Mouse (Mus musculus): ENCODE results near the gene Bax. TPM values are rescaled to one million over a fixed set of nuclear protein-coding genes. Genes with fewer than 3 reads are reported as not detected.

Bax gene
- polyA plus RNA-seq, 1 experiment from 2014 or later = 206 TPM

DNA sequence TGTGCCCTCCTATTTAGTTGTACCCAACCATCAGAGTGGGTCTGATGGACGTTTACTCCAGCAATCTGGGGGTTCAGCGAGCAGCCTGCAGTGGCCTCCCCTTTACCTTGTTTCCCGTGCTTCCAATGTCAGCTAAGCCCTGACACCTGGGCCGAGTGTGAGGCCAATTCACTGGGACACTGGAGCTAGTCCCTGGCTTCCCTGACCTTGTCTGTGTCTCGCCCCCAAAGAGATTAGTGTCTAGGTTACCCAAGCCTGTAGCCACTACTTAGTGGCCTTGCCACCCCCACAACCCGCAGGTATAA, 46.1 kb downstream of the Bax start, which contains the start of gene Lhb:
Lhb (plus strand) TSS at position 206 of the 305 bp plus-strand sequence.
- 60% methylated on average over 6 of the region's 6 CpGs for WGBS
- peaks cover 22% of the 10 kb centered on the region for H3K36me3 ChIP-seq (ENCODE audit: control insufficient read depth, insufficient read depth, low read length)
- no peak within 1 kb of the TSS for H3K4me2 ChIP-seq (ENCODE audit: low read depth)
- H3K27me3 ChIP-seq (ENCODE audit: control insufficient read depth, insufficient read depth, low read length) = peaks cover 52% of the 10 kb centered on the region
- H3K4me1 ChIP-seq (ENCODE audit: control insufficient read depth, insufficient read depth, low read length) = no peaks in the 10 kb centered on the region
- ATAC-seq (ENCODE audit: insufficient read depth, low FRiP score, low TSS enrichment) = no peak
- no peak within 1 kb of the TSS for H3K27ac ChIP-seq (ENCODE audit: low read depth, low read length)
- no peak within 1 kb of the TSS for H3K4me3 ChIP-seq (ENCODE audit: low read depth, low read length)
- no peaks in the 10 kb centered on the region for H3K9me3 ChIP-seq (ENCODE audit: control insufficient read depth, low read length)
- DNase-seq (ENCODE audit: low spot score) = no peak
- H3K9ac ChIP-seq (ENCODE audit: low read length) = no peak within 1 kb of the TSS

DNA sequence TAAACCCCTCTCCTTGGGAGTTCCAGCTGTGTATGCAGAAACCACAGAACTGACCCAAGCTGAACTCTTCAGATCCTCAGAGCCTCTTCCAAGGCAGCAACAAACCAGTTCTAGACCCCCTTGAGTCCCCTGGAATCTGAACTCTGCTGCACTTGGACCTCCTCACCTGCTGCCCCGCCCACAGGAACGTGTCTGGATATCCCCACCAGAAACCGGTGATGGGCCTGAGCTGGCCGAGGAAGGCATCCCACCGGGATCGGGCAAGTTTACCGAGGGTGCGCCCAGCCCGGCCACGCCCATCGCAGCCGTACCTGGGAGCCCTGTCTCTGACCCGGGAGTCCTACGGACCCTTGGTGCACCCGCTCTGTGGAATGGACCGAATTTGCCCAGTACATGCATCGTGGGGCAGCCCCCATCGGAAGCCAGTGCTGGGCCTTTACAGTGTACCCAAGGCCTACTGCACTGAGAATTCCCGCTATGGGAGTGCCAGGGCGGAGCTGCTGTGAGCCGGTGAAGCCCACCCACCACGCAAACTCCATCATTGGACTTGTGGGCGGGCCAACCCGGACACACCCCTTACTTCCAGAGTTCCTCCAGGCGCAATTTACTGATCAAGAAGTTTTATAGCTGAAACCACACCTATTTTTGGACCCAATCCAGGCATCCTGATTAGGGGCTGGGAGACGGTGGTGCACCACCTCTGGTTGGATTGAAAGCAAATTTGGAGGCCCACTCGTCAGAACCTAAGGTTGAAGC, 46.7 kb downstream of the Bax start:
- Histone ChIP-seq H3K27me3 (ENCODE audit: control insufficient read depth, insufficient read depth, low read length) (peaks cover 57% of the 10 kb centered on the region), H3K4me3 (ENCODE audit: low read depth, low read length) (no peak overlapping the region), H3K9ac (ENCODE audit: low read length) (no peak overlapping the region), H3K4me2 (ENCODE audit: low read depth) (no peak overlapping the region), H3K27ac (ENCODE audit: low read depth, low read length) (no peak overlapping the region), H3K36me3 (ENCODE audit: control insufficient read depth, insufficient read depth, low read length) (peaks cover 22% of the 10 kb centered on the region), H3K4me1 (ENCODE audit: control insufficient read depth, insufficient read depth, low read length) (no peaks in the 10 kb centered on the region), H3K9me3 (ENCODE audit: control insufficient read depth, low read length) (no peaks in the 10 kb centered on the region)
- WGBS = 10% methylated on average over 27 of the region's 27 CpGs
- no peak for ATAC-seq (ENCODE audit: insufficient read depth, low FRiP score, low TSS enrichment)
- no peak for DNase-seq (ENCODE audit: low spot score)

DNA sequence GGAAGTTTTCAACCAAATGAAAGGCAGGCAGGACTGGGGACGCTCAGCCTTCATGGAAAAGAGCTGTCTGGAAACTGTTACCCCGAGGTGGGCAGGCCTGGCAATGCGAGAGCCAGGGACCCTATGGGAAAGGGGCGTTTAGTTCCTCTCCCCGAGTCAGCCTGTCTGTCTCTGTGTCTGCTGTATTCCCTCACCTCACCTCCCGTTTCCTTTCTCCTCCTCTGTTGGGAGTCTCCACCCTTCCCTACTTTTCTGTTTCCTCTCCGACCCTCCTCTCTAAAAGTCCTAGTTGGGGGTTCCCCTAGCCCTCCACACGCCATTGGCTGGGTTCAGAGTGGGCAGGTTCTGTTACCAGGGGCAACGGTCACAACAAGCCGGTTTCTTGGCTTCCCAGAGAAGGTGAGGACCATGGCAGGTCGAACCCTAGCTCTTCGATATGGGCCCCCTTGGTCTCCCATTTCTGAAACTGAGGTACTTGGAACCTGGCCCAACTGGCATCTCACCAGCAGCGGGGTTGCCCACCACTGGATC, 48.7 kb downstream of the Bax start:
- Histone ChIP-seq H3K4me2 (ENCODE audit: low read depth) (no peak overlapping the region), H3K27me3 (ENCODE audit: control insufficient read depth, insufficient read depth, low read length) (peaks cover 78% of the 10 kb centered on the region), H3K4me3 (ENCODE audit: low read depth, low read length) (no peak overlapping the region), H3K27ac (ENCODE audit: low read depth, low read length) (no peak overlapping the region), H3K36me3 (ENCODE audit: control insufficient read depth, insufficient read depth, low read length) (peaks cover 6% of the 10 kb centered on the region), H3K4me1 (ENCODE audit: control insufficient read depth, insufficient read depth, low read length) (no peaks in the 10 kb centered on the region), H3K9ac (ENCODE audit: low read length) (no peak overlapping the region), H3K9me3 (ENCODE audit: control insufficient read depth, low read length) (no peaks in the 10 kb centered on the region)
- 12% methylated on average over 13 of the region's 13 CpGs for WGBS
- no peak for ATAC-seq (ENCODE audit: insufficient read depth, low FRiP score, low TSS enrichment)
- no peak for DNase-seq (ENCODE audit: low spot score)

DNA sequence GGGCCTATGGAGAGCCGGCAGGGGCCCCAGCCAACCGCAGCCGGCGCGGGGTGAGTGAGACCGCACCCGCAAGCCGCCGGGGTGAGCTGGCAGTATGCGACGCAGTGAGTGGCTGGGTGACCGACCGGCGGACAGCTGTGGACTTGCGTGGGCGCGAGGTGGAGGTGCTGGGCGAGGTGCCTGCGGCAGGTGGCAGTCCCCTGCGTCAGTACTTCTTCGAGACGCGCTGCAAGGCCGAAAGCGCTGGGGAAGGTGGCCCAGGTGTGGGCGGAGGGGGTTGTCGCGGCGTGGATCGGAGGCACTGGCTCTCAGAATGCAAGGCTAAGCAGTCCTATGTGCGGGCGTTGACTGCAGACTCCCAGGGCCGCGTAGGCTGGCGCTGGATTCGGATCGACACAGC, 51.1 kb downstream of the Bax start:
- Histone ChIP-seq H3K27ac (ENCODE audit: low read depth, low read length) (no peak overlapping the region), H3K4me2 (ENCODE audit: low read depth) (no peak overlapping the region), H3K9ac (ENCODE audit: low read length) (no peak overlapping the region), H3K4me1 (ENCODE audit: control insufficient read depth, insufficient read depth, low read length) (no peaks in the 10 kb centered on the region), H3K27me3 (ENCODE audit: control insufficient read depth, insufficient read depth, low read length) (peaks cover 94% of the 10 kb centered on the region), H3K36me3 (ENCODE audit: control insufficient read depth, insufficient read depth, low read length) (no peaks in the 10 kb centered on the region), H3K4me3 (ENCODE audit: low read depth, low read length) (no peak overlapping the region), H3K9me3 (ENCODE audit: control insufficient read depth, low read length) (no peaks in the 10 kb centered on the region)
- no peak for ATAC-seq (ENCODE audit: insufficient read depth, low FRiP score, low TSS enrichment)
- WGBS = 11% methylated on average over 37 of the region's 37 CpGs
- no peak for DNase-seq (ENCODE audit: low spot score)

DNA sequence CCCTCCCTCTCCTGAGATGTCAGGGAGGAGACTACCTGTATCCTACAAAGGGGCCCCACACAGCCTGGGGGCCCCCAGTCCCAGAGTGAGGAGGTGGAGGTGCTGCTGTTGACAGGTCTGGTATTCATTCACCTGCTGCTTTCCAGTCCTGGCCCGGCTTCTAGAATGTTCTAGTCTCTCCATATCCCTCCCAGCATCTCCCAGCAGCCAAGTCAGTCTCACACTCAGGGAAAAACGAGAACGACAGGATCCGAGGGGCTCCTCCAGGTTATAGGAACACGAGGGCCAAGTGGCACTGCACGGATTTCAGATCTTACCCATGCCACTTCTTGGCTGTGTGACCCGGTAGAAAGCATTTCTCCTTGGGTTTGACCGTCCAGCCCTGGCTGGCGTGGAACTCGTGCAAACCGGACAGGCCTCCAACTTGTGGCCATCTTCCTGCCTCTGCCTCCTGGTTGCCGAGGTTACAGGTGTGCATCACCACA, 51.9 kb downstream of the Bax start:
- no peak overlapping the region for H3K27ac ChIP-seq (ENCODE audit: low read depth, low read length)
- H3K9ac ChIP-seq (ENCODE audit: low read length) = no peak overlapping the region
- no peak for DNase-seq (ENCODE audit: low spot score)
- H3K4me3 ChIP-seq (ENCODE audit: low read depth, low read length) = no peak overlapping the region; the same call in 1 of the 2 replicates
- peaks cover 97% of the 10 kb centered on the region for H3K27me3 ChIP-seq (ENCODE audit: control insufficient read depth, insufficient read depth, low read length)
- no peak for ATAC-seq (ENCODE audit: insufficient read depth, low FRiP score, low TSS enrichment)
- no peak overlapping the region for H3K4me2 ChIP-seq (ENCODE audit: low read depth)
- 43% methylated on average over 12 of the region's 12 CpGs for WGBS
- H3K36me3 ChIP-seq (ENCODE audit: control insufficient read depth, insufficient read depth, low read length) = no peaks in the 10 kb centered on the region
- no peaks in the 10 kb centered on the region for H3K9me3 ChIP-seq (ENCODE audit: control insufficient read depth, low read length)
- H3K4me1 ChIP-seq (ENCODE audit: control insufficient read depth, insufficient read depth, low read length) = no peaks in the 10 kb centered on the region

GRCm38 (mm10) chr7:45413864-45414739, 52.6 kb downstream of the Bax start:
- Histone ChIP-seq H3K27ac (ENCODE audit: low read depth, low read length) (no peak overlapping the region), H3K9ac (ENCODE audit: low read length) (peak overlapping the region; percentile 39), H3K9me3 (ENCODE audit: control insufficient read depth, low read length) (no peaks in the 10 kb centered on the region), H3K4me2 (ENCODE audit: low read depth) (peak overlapping the region; percentile 82), H3K27me3 (ENCODE audit: control insufficient read depth, insufficient read depth, low read length) (peaks cover 99% of the 10 kb centered on the region), H3K36me3 (ENCODE audit: control insufficient read depth, insufficient read depth, low read length) (no peaks in the 10 kb centered on the region), H3K4me1 (ENCODE audit: control insufficient read depth, insufficient read depth, low read length) (no peaks in the 10 kb centered on the region), H3K4me3 (ENCODE audit: low read depth, low read length) (peak overlapping the region; percentile 41)
- DNase-seq (ENCODE audit: low spot score) (no peak), ATAC-seq (ENCODE audit: insufficient read depth, low FRiP score, low TSS enrichment) (no peak; the same call in 1 of the 2 replicates)
- 3% methylated on average over 27 of the region's 27 CpGs for WGBS

DNA sequence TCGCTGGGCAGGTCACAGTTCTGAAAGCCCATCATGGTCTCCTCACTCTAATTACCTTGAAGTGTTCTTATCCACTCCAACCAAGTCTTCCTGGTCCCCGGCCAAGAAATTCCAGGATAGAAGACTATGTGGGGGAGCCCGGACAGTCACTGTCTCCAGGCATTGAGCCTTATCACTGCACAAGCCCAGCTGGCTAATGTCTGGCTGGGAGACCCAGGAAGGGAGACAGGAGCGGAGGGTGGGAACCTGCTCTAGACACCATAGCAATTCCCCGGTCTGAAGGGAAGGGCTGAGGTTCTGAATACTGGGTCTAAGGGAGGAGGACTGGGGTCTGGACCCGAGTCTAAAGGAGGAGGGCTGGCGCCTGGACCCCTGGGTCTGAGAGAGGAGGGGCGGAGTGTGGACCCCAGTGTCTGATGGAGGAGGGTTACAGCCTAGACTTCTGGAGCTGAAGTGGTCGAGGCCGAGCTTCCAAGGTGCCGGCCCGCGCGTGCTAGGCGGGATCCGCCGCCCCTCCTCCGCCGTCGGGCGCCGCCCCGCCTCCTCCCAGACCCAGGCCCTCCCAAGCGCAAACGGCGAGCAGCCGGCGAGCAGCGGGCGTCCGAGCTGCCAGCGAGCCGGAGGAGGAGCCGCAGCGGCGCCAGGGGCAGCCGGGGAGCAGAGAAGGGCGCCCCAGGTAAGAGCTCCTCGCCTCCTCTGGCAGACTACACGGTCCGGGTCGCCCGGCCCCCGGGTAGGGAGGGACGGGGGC, 53.4 kb downstream of the Bax start, which contains the start of gene Ntf5:
Ntf5 (plus strand) TSS at position 583 of the 751 bp plus-strand sequence.
- ATAC-seq (ENCODE audit: insufficient read depth, low FRiP score, low TSS enrichment) (0 out of 2 replicates have a peak, but pooled peaks have one; percentile 38), DNase-seq (ENCODE audit: low spot score) (peak; percentile 55)
- peaks cover 99% of the 10 kb centered on the region for H3K27me3 ChIP-seq (ENCODE audit: control insufficient read depth, insufficient read depth, low read length)
- peak within 1 kb of the TSS; percentile 39 for H3K9ac ChIP-seq (ENCODE audit: low read length)
- no peaks in the 10 kb centered on the region for H3K36me3 ChIP-seq (ENCODE audit: control insufficient read depth, insufficient read depth, low read length)
- H3K4me2 ChIP-seq (ENCODE audit: low read depth) = peak within 1 kb of the TSS; percentile 82
- no peak within 1 kb of the TSS for H3K27ac ChIP-seq (ENCODE audit: low read depth, low read length)
- no peaks in the 10 kb centered on the region for H3K9me3 ChIP-seq (ENCODE audit: control insufficient read depth, low read length)
- H3K4me3 ChIP-seq (ENCODE audit: low read depth, low read length) = peak within 1 kb of the TSS; percentile 41
- 3% methylated on average over 43 of the region's 45 CpGs for WGBS
- no peaks in the 10 kb centered on the region for H3K4me1 ChIP-seq (ENCODE audit: control insufficient read depth, insufficient read depth, low read length)

- no peak overlapping the region for H3K27ac ChIP-seq (ENCODE audit: low read depth, low read length)
- H3K27me3 ChIP-seq (ENCODE audit: control insufficient read depth, insufficient read depth, low read length) = peaks cover 99% of the 10 kb centered on the region
- 100% methylated on average over 2 of the region's 2 CpGs for WGBS
- no peak overlapping the region for H3K9ac ChIP-seq (ENCODE audit: low read length)
- H3K36me3 ChIP-seq (ENCODE audit: control insufficient read depth, insufficient read depth, low read length) = no peaks in the 10 kb centered on the region
- ATAC-seq (ENCODE audit: insufficient read depth, low FRiP score, low TSS enrichment) (no peak), DNase-seq (ENCODE audit: low spot score) (no peak)
- H3K9me3 ChIP-seq (ENCODE audit: control insufficient read depth, low read length) = no peaks in the 10 kb centered on the region
- H3K4me2 ChIP-seq (ENCODE audit: low read depth) = no peak overlapping the region
- no peaks in the 10 kb centered on the region for H3K4me1 ChIP-seq (ENCODE audit: control insufficient read depth, insufficient read depth, low read length)
- H3K4me3 ChIP-seq (ENCODE audit: low read depth, low read length) = no peak overlapping the region
Measured at GRCm38 (mm10) chr7:45412421-45412820, 54.3 kb downstream of the Bax start.

Measured in neural tube, embryonic 11.5 days (tissue).